Mouse (Mus musculus) heart, embryonic 10.5 days (tissue): Measurements from ENCODE around the gene Sorbs1. TPM values are rescaled to one million over a fixed set of nuclear protein-coding genes. Genes with fewer than 3 reads are reported as not detected.

Experiments
- DNase-seq: peaks from one replicate; pipeline ENCODE4 v3.0.0-alpha.2; 2017; ENCODE audit warnings: low spot score
- H3K27ac ChIP-seq: fragments of 300-500 bp; sonication (generic); 2 replicates; pipeline ENCODE4 v1.5.1; 2016; ENCODE audit warnings: mild to moderate bottlenecking
- H3K27me3 ChIP-seq: fragments of 300-500 bp; sonication (generic); 2 replicates; pipeline ENCODE4 v1.6.1; 2016; ENCODE audit warnings: mild to moderate bottlenecking; ENCODE audit not compliant: poor library complexity, insufficient read depth, severe bottlenecking
- H3K36me3 ChIP-seq: fragments of 300-500 bp; sonication (generic); 2 replicates; pipeline ENCODE4 v1.6.1; 2016; ENCODE audit warnings: mild to moderate bottlenecking, moderate library complexity
- H3K4me1 ChIP-seq: fragments of 300-500 bp; sonication (generic); 2 replicates; pipeline ENCODE4 v1.6.1; 2016; ENCODE audit warnings: mild to moderate bottlenecking
- H3K4me3 ChIP-seq: fragments of 300-500 bp; sonication (generic); 2 replicates; pipeline ENCODE4 v1.5.1; 2016; ENCODE audit warnings: mild to moderate bottlenecking, moderate library complexity
- H3K9me3 ChIP-seq: fragments of 300-500 bp; sonication (generic); 2 replicates; pipeline ENCODE4 v1.6.1; 2016; ENCODE audit warnings: mild to moderate bottlenecking, moderate library complexity
- WGBS: fragments of 180-500 bp; shearing (Covaris S2); methylation state at CpG from one replicate; pipeline ENCODE4 v1.1.7; 2016; 5-methylcytosine and 5-hydroxymethylcytosine counted together
- polyA plus RNA-seq: library from polyadenylated mRNA; unstranded; fragments of >200 nt; fragmentation: Nextera tagmentation; extraction: Ambion mirVana; gene quantifications from 2 replicates; pipeline ENCODE4 v1.2.1, GENCODE M21; 2016

The Sorbs1 gene
- polyA plus RNA-seq, 1 experiment from 2014 or later, result 71.2 TPM

GRCm38 (mm10) chr19:40368517-40368916 lies 145.1 kb downstream of the Sorbs1 start:
- DNase-seq, result no peak
- WGBS, result 72% methylated on average over 2 of the region's 2 CpGs
- Histone ChIP-seq H3K36me3 (peaks cover 33% of the 10 kb centered on the region), H3K4me1 (peaks cover 52% of the 10 kb centered on the region), H3K27me3 (no peaks in the 10 kb centered on the region), H3K9me3 (no peaks in the 10 kb centered on the region), H3K4me3 (no peak overlapping the region), H3K27ac (peak overlapping the region; percentile 82)

GRCm38 (mm10) chr19:40366163-40366941 lies 147.2 kb downstream of the Sorbs1 start:
- Histone ChIP-seq H3K9me3 (no peaks in the 10 kb centered on the region), H3K4me1 (peaks cover 54% of the 10 kb centered on the region), H3K27ac (peak overlapping the region; percentile 57)

GRCm38 (mm10) chr19:40365137-40365536 lies 148.4 kb downstream of the Sorbs1 start:
- no peak overlapping the region for H3K4me3 ChIP-seq
- H3K36me3 ChIP-seq, result peaks cover 45% of the 10 kb centered on the region
- no peaks in the 10 kb centered on the region for H3K9me3 ChIP-seq
- no peaks in the 10 kb centered on the region for H3K27me3 ChIP-seq
- H3K4me1 ChIP-seq, result peaks cover 43% of the 10 kb centered on the region
- DNase-seq, result no peak
- WGBS, result 91% methylated on average over 5 of the region's 5 CpGs
- no peak overlapping the region for H3K27ac ChIP-seq

More at GRCm38 (mm10) chr19:40366163-40366941, 147.2 kb downstream of the Sorbs1 start:
- peaks cover 39% of the 10 kb centered on the region for H3K36me3 ChIP-seq
- 0 out of 2 replicates have a peak overlapping the region, but pooled peaks have one; percentile 3 for H3K4me3 ChIP-seq
- H3K27me3 ChIP-seq, result no peaks in the 10 kb centered on the region
- peak; percentile 78 for DNase-seq
- WGBS, result 38% methylated on average over 11 of the region's 11 CpGs

- 93% methylated on average over 5 of the region's 5 CpGs for WGBS
Measured at GRCm38 (mm10) chr19:40363447-40363846, 150.1 kb downstream of the Sorbs1 start.

GRCm38 (mm10) chr19:40362203-40362865 lies 151.2 kb downstream of the Sorbs1 start:
- no peak overlapping the region for H3K4me3 ChIP-seq
- H3K36me3 ChIP-seq, result peaks cover 44% of the 10 kb centered on the region
- H3K27ac ChIP-seq, result no peak overlapping the region
- DNase-seq, result no peak
- peaks cover 18% of the 10 kb centered on the region for H3K4me1 ChIP-seq
- H3K27me3 ChIP-seq, result no peaks in the 10 kb centered on the region
- no peaks in the 10 kb centered on the region for H3K9me3 ChIP-seq
- 87% methylated on average over 12 of the region's 12 CpGs for WGBS

More at GRCm38 (mm10) chr19:40363447-40363846, 150.1 kb downstream of the Sorbs1 start:
- Histone ChIP-seq H3K36me3 (peaks cover 41% of the 10 kb centered on the region), H3K4me1 (peaks cover 26% of the 10 kb centered on the region), H3K4me3 (no peak overlapping the region), H3K27ac (no peak overlapping the region), H3K9me3 (no peaks in the 10 kb centered on the region), H3K27me3 (no peaks in the 10 kb centered on the region)
- DNase-seq, result no peak

- Histone ChIP-seq H3K27me3 (no peaks in the 10 kb centered on the region), H3K9me3 (no peaks in the 10 kb centered on the region)
- 80% methylated on average over 5 of the region's 5 CpGs for WGBS
Measured at GRCm38 (mm10) chr19:40359712-40360394, 153.7 kb downstream of the Sorbs1 start.

GRCm38 (mm10) chr19:40356536-40357522 lies 156.8 kb downstream of the Sorbs1 start:
- Histone ChIP-seq H3K4me1 (peaks cover 24% of the 10 kb centered on the region), H3K27me3 (no peaks in the 10 kb centered on the region), H3K9me3 (no peaks in the 10 kb centered on the region), H3K27ac (peak overlapping the region; percentile 13; the same call in 1 of the 2 replicates), H3K36me3 (peaks cover 17% of the 10 kb centered on the region), H3K4me3 (no peak overlapping the region)
- 73% methylated on average over 15 of the region's 15 CpGs for WGBS
- no peak for DNase-seq

More at GRCm38 (mm10) chr19:40359712-40360394, 153.7 kb downstream of the Sorbs1 start:
- H3K27ac ChIP-seq, result no peak overlapping the region
- H3K4me3 ChIP-seq, result no peak overlapping the region
- H3K4me1 ChIP-seq, result peaks cover 27% of the 10 kb centered on the region
- DNase-seq, result no peak
- H3K36me3 ChIP-seq, result peaks cover 38% of the 10 kb centered on the region

- H3K27ac ChIP-seq, result no peak overlapping the region
Measured at GRCm38 (mm10) chr19:40355075-40355474, 158.5 kb downstream of the Sorbs1 start.

GRCm38 (mm10) chr19:40352006-40352405 lies 161.6 kb downstream of the Sorbs1 start:
- H3K27me3 ChIP-seq, result no peaks in the 10 kb centered on the region
- 84% methylated on average over 14 of the region's 14 CpGs for WGBS
- H3K4me3 ChIP-seq, result no peak overlapping the region
- no peaks in the 10 kb centered on the region for H3K9me3 ChIP-seq
- peaks cover 18% of the 10 kb centered on the region for H3K4me1 ChIP-seq
- H3K36me3 ChIP-seq, result peaks cover 31% of the 10 kb centered on the region
- no peak for DNase-seq
- H3K27ac ChIP-seq, result no peak overlapping the region

More at GRCm38 (mm10) chr19:40355075-40355474, 158.5 kb downstream of the Sorbs1 start:
- peaks cover 26% of the 10 kb centered on the region for H3K36me3 ChIP-seq
- WGBS, result 74% methylated on average over 3 of the region's 3 CpGs
- DNase-seq, result no peak
- H3K9me3 ChIP-seq, result no peaks in the 10 kb centered on the region
- H3K4me3 ChIP-seq, result no peak overlapping the region
- H3K27me3 ChIP-seq, result no peaks in the 10 kb centered on the region
- H3K4me1 ChIP-seq, result peaks cover 24% of the 10 kb centered on the region

- H3K9me3 ChIP-seq, result no peaks in the 10 kb centered on the region
- no peak overlapping the region for H3K4me3 ChIP-seq
- no peak for DNase-seq
- no peak overlapping the region for H3K27ac ChIP-seq
- peaks cover 9% of the 10 kb centered on the region for H3K4me1 ChIP-seq
- H3K27me3 ChIP-seq, result no peaks in the 10 kb centered on the region
- peaks cover 35% of the 10 kb centered on the region for H3K36me3 ChIP-seq
- 94% methylated on average over 4 of the region's 4 CpGs for WGBS
Measured at GRCm38 (mm10) chr19:40350835-40351234, 162.7 kb downstream of the Sorbs1 start.

GRCm38 (mm10) chr19:40349713-40350671 lies 163.6 kb downstream of the Sorbs1 start:
- Histone ChIP-seq H3K9me3 (no peaks in the 10 kb centered on the region), H3K27ac (no peak overlapping the region), H3K4me3 (no peak overlapping the region), H3K36me3 (peaks cover 35% of the 10 kb centered on the region), H3K27me3 (no peaks in the 10 kb centered on the region), H3K4me1 (peaks cover 1% of the 10 kb centered on the region)
- DNase-seq, result no peak
- 67% methylated on average over 16 of the region's 16 CpGs for WGBS
